Mouse (Mus musculus) cerebellum, adult 11-12 months (tissue): ENCODE results near the gene Gm35315.
"Not testable (repeated sequence)": the region's sequence is repeated elsewhere in the genome, so short reads cannot be mapped to it uniquely, and the experiment has no call there.

Source experiments
- DNase-seq: peaks from one replicate; pipeline ENCODE4 v3.0.0; 2022

The Gm35315 gene

GRCm38 (mm10) chr5:110100921-110101631, 6.9 kb upstream of the Gm35315 start:
- DNase-seq = peak; percentile 81

- DNase-seq = peak; percentile 68
Observed at GRCm38 (mm10) chr5:110099656-110100580, 5.7 kb upstream of the Gm35315 start, which contains the start of gene Plcxd1. TSS of gene Plcxd1 (plus strand) at chr5:110099969.

GRCm38 (mm10) chr5:110098991-110099477, 4.8 kb upstream of the Gm35315 start:
- peak; percentile 46 for DNase-seq

- no peak for DNase-seq
Observed at GRCm38 (mm10) chr5:110094847-110095213, 610 bp upstream of the Gm35315 start.

- no peak for DNase-seq
Observed at GRCm38 (mm10) chr5:110091546-110091945, 2.7 kb downstream of the Gm35315 start.

- DNase-seq = no peak
Observed at GRCm38 (mm10) chr5:110086161-110086866, 7.9 kb downstream of the Gm35315 start.

GRCm38 (mm10) chr5:110082961-110083360, 11.3 kb downstream of the Gm35315 start:
- DNase-seq = no peak

- not testable (repeated sequence) for DNase-seq
Observed at GRCm38 (mm10) chr5:110072413-110072812, 21.8 kb downstream of the Gm35315 start, which contains the start of gene Gm17655. TSS of gene Gm17655 (minus strand) at chr5:110072513.

- DNase-seq = peak; percentile 83
Observed at GRCm38 (mm10) chr5:110057637-110058408, 36.4 kb downstream of the Gm35315 start.
